Mouse (Mus musculus): Measurements from ENCODE around the gene Usp21.

Gene Usp21

GRCm38 (mm10) chr1:171283188-171284160 is 4.3 kb downstream of the Usp21 start:
- DNase-seq, result peak; percentile 14

GRCm38 (mm10) chr1:171282086-171282805 is 5.5 kb downstream of the Usp21 start:
- DNase-seq, result peak; percentile 20

GRCm38 (mm10) chr1:171281528-171281923 is 6.3 kb downstream of the Usp21 start:
- peak; percentile 85 for DNase-seq

- peak; percentile 98 for DNase-seq
These were observed 6.8 kb downstream of the Usp21 start, which contains the start of gene Ppox for GRCm38 (mm10) chr1:171280916-171281527. TSS of gene Ppox (minus strand) at chr1:171281186.

GRCm38 (mm10) chr1:171280250-171280915 is 7.4 kb downstream of the Usp21 start:
- peak; percentile 71 for DNase-seq

- DNase-seq, result no peak
These were observed 8.1 kb downstream of the Usp21 start for GRCm38 (mm10) chr1:171279721-171280120.

GRCm38 (mm10) chr1:171279012-171279705 is 8.6 kb downstream of the Usp21 start:
- no peak for DNase-seq

GRCm38 (mm10) chr1:171278436-171278835 is 9.4 kb downstream of the Usp21 start:
- DNase-seq, result no peak

- no peak for DNase-seq
These were observed 10.1 kb downstream of the Usp21 start for GRCm38 (mm10) chr1:171277736-171278135.

- no peak for DNase-seq
These were observed 11.6 kb downstream of the Usp21 start for GRCm38 (mm10) chr1:171276110-171276748.

GRCm38 (mm10) chr1:171275144-171275734 is 12.6 kb downstream of the Usp21 start:
- no peak for DNase-seq

- no peak for DNase-seq
These were observed 13.6 kb downstream of the Usp21 start for GRCm38 (mm10) chr1:171274171-171274570.

GRCm38 (mm10) chr1:171272086-171272485 is 15.7 kb downstream of the Usp21 start:
- DNase-seq, result no peak

- DNase-seq, result no peak
These were observed 16.2 kb downstream of the Usp21 start for GRCm38 (mm10) chr1:171271622-171272021.

- DNase-seq, result no peak
These were observed 16.6 kb downstream of the Usp21 start for GRCm38 (mm10) chr1:171271196-171271595.

GRCm38 (mm10) chr1:171270573-171270900 is 17.3 kb downstream of the Usp21 start:
- DNase-seq, result peak; percentile 77

GRCm38 (mm10) chr1:171269848-171270572 is 17.8 kb downstream of the Usp21 start, which contains the start of gene B4galt3:
TSS of gene B4galt3 (plus strand) at chr1:171270328.
- peak; percentile 97 for DNase-seq

- DNase-seq, result no peak
These were observed 19.4 kb downstream of the Usp21 start for GRCm38 (mm10) chr1:171268341-171268740.

- no peak for DNase-seq
These were observed 21.6 kb downstream of the Usp21 start for GRCm38 (mm10) chr1:171265971-171266744.

Measured in kidney, adult 9 months (tissue).